Mouse (Mus musculus) lung, postnatal 10 days (tissue): ENCODE data around the gene Hbq1b.

ENCODE experiments used
- DNase-seq: peaks from one replicate; pipeline ENCODE4 v3.0.0; 2021

Gene Hbq1b

GRCm38 (mm10) chr11:32302824-32303419 is 16.2 kb downstream of the Hbq1b start:
- DNase-seq: peak; percentile 57

DNA sequence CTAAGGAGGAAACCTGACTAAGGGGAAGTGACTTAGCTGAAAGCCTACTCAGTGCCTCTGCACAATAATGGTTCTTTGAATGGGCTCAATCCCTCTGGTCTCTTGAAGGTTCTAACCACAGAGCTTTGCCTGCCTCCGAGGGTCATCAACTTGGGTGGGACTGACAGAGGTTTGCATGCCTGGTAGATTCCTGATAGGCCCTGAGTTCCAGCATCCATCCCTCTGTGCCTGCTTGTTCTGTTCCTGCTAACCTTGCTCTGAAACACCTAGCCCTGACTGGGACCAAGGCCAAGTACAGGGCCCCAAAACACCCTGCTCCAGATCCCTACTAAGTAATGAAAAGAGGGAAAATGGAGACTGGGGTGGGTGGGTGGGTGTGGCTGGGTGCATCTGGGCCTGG is 16.7 kb downstream of the Hbq1b start:
- no peak for DNase-seq

- DNase-seq: no peak
Measured at GRCm38 (mm10) chr11:32307006-32307405, 20.2 kb downstream of the Hbq1b start.

- DNase-seq: no peak
Measured at GRCm38 (mm10) chr11:32309446-32309845, 22.7 kb downstream of the Hbq1b start.

DNA sequence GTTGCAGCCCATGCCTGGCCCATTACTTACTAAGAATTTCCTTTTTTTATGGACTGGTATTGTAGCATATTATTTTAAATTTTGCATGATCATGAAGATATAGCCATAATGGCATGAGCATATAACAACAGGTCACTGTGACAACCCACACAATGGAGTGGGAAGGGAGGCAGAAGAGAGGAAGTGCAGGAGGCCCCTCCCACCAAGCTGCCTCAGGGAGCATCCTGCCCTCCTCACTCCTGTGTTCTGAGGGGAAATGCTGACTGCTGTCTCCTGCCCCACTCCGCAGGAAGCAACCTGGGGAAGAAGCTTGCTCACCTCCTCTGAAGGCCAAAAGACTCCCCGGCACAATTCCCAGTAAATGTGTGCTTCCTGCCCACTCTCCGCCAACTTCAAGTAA is 23.2 kb downstream of the Hbq1b start:
- no peak for DNase-seq

DNA sequence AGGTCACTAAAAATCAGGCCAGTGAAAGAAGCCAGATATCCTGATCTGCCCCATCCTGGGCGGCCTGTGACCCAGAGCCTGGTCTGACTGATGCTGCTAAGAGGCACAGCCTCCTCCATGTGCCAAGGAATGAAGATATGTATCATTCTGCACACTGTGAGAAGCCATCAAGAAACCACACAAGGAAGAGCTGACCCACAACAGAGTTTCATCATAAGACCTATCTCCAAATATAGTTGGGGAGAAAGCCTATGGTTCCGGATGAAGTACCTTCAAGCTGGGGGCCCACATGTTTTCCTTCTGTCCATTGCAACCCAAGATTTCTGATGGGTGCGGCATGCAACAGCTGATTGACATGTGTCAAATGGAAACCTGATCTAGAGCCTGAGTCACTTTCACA is 29.2 kb downstream of the Hbq1b start:
- DNase-seq: no peak

- DNase-seq: no peak
Measured at GRCm38 (mm10) chr11:32320507-32321195, 33.9 kb downstream of the Hbq1b start.

DNA sequence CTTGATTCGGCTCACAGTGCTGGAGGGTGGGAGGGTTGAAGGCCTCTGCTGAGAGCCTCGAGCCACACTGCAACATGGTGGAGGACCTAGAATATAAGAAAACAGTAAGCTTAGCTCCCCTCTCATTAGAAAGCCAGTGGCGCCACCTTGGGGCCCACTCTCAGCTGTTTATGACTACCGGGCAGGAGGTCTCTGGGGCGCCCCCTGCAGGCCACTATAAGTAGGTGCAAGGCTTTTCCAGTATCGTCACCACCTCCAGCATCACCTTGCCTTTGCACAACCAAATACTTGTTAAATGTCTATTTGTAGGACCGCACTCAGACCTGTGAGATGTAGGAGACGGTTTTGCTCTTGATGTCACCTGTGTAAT is 34.4 kb downstream of the Hbq1b start:
- DNase-seq: peak; percentile 78

DNA sequence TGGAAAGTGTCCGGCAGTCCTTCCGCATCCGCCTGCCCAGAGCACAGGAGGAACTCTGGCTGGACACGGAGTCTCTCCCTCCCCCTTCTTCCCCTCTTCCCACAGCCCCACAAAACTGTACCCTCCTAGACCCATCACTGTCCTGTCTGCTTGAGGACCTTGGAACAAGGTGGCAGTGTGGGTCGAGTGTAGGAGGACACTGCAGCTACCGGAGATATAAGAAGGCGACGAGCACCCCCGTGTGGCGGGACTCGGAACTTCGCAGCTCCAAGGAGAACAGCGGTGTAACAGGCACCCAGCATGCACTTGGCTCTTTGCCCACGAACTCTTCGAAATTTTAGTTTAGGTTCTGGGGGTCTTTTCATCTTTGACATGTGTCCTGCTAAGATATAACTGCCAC is 37.8 kb downstream of the Hbq1b start:
- peak; percentile 92 for DNase-seq

DNA sequence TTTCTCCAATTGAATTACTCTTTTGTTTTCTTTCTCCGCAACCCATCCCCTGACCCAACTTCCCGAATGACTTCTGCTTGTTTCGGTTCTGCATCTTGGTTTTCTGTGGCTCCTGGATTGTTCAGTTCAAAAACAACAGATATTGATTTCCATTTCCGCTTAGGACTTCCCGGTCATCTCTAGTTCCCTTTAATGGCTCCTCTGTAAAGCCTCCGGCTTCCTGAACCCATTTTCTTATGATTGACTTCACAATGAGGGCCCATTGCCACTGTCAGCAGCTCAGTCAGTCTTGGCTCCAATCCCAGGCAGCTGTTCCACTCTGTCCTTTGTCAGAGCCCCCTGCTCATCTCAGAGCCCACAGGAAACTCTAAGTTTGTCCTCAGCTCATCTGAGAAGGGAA is 44.3 kb downstream of the Hbq1b start:
- peak; percentile 71 for DNase-seq

GRCm38 (mm10) chr11:32331861-32332260 is 45.1 kb downstream of the Hbq1b start:
- DNase-seq: no peak

DNA sequence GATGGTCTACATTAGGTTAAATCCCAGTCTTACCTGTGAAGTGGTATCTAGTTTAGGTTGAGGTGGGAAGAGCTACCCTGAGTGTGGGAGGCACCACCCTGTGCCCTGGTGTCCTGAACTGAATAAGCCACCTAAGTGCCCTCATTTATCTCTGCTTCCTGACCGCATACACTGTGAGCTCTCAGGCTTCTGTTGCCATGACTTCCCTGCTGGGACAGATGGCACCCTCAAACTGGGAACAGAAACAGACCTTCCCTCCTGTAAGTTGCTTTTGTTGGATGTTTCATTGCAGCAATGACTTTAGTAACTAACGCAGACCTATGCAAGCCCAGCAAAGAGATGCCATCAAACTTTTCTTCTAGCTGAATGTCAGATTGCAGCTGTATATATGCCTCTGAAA is 46.5 kb downstream of the Hbq1b start:
- no peak for DNase-seq

GRCm38 (mm10) chr11:32336435-32336907 is 49.7 kb downstream of the Hbq1b start:
- DNase-seq: peak; percentile 75
